In genomic region chr2:119411016-119411415, GRCm38 (mm10) we compare ENCODE assay signal across 19 mouse cellular contexts. TPM values are rescaled to one million over a fixed set of nuclear protein-coding genes. Genes with fewer than 3 reads are reported as not detected.
DNase-seq lines count a peak whose midpoint lies in the region; ATAC-seq and TF ChIP-seq lines count a peak whose summit lies in the region.
"Had no signal": no experiment of that assay in that cellular context is flagged by ENCODE, and none has a peak within 500 bp of the region (broad histone marks: within the 10 kb centered on the region; RNA-seq: fewer than 3 reads in every experiment).

No protein-coding gene starts in this region.

- H3K27me3 ChIP-seq in heart, embryonic 12.5 days (replicated peaks) = no peaks in the 10 kb centered on the region
- no peaks in the 10 kb centered on the region for H3K27me3 ChIP-seq in heart, embryonic 10.5 days (ENCODE audit: insufficient read depth, poor library complexity, severe bottlenecking)
- H3K27me3 ChIP-seq in heart, postnatal 0 days (ENCODE audit: control insufficient read depth, insufficient read depth, low read length) = no peaks in the 10 kb centered on the region
- H3K27me3 ChIP-seq: embryonic facial prominence, embryonic 12.5 days; forebrain, embryonic 15.5 days had no signal

- peak overlapping the region; percentile 63 for H3K27ac ChIP-seq in heart, embryonic 12.5 days (ENCODE audit: poor library complexity, severe bottlenecking)
- H3K27ac ChIP-seq in heart, embryonic 10.5 days = no peak overlapping the region
- peak overlapping the region; percentile 57; the same call in 1 of the 2 replicates for H3K27ac ChIP-seq in cortical plate, adult 2 months (ENCODE audit: insufficient read depth, low read length)
- H3K27ac ChIP-seq in heart, postnatal 0 days (ENCODE audit: low read depth) = peak overlapping the region; percentile 47
- H3K27ac ChIP-seq: embryonic facial prominence, embryonic 12.5 days; forebrain, embryonic 15.5 days; hindbrain, embryonic 14.5 days; midbrain, embryonic 10.5 days had no signal

- 64% methylated on average over 5 of the region's 5 CpGs for WGBS in heart, embryonic 12.5 days
- 70% methylated on average over 5 of the region's 5 CpGs for WGBS in heart, embryonic 10.5 days
- WGBS in heart, postnatal 0 days = 72% methylated on average over 5 of the region's 5 CpGs

- peaks cover 6% of the 10 kb centered on the region; the same call in 1 of the 2 replicates for H3K4me1 ChIP-seq in heart, embryonic 12.5 days (replicated peaks)
- H3K4me1 ChIP-seq in heart, embryonic 10.5 days = 0 out of 2 replicates have a peak, but pooled peaks cover 3% of the 10 kb centered on the region
- H3K4me1 ChIP-seq in cortical plate, adult 2 months (ENCODE audit: control insufficient read depth, insufficient read depth, low read length) = peaks cover 3% of the 10 kb centered on the region; the same call in 1 of the 2 replicates
- no peaks in the 10 kb centered on the region for H3K4me1 ChIP-seq in heart, postnatal 0 days (ENCODE audit: control insufficient read depth, insufficient read depth)
- H3K4me1 ChIP-seq: embryonic facial prominence, embryonic 12.5 days; forebrain, embryonic 15.5 days; midbrain, embryonic 10.5 days had no signal

- H3K36me3 ChIP-seq in heart, embryonic 12.5 days = peaks cover 69% of the 10 kb centered on the region
- H3K36me3 ChIP-seq in heart, embryonic 10.5 days = peaks cover 74% of the 10 kb centered on the region
- peaks cover 74% of the 10 kb centered on the region for H3K36me3 ChIP-seq in heart, postnatal 0 days (replicated peaks; ENCODE audit: control insufficient read depth, insufficient read depth, low read length)

- H3K9me3 ChIP-seq in heart, embryonic 12.5 days (replicated peaks) = no peaks in the 10 kb centered on the region
- no peaks in the 10 kb centered on the region for H3K9me3 ChIP-seq in heart, embryonic 10.5 days
- H3K9me3 ChIP-seq in heart, postnatal 0 days (replicated peaks; ENCODE audit: control insufficient read depth, low read length) = no peaks in the 10 kb centered on the region
- H3K9me3 ChIP-seq: embryonic facial prominence, embryonic 12.5 days; forebrain, embryonic 15.5 days; midbrain, embryonic 10.5 days had no signal

- TF ChIP-seq POLR2A in cortical plate, adult 2 months (IDR thresholded peaks at IDR 0.05; ENCODE audit: extremely low read depth, insufficient read depth, low read length) = no peak

- TF ChIP-seq CTCF in cortical plate, adult 2 months (IDR thresholded peaks at IDR 0.05; ENCODE audit: extremely low read depth, insufficient read depth, low read length) = no peak
- TF ChIP-seq CTCF in heart, postnatal 0 days (IDR thresholded peaks at IDR 0.05; ENCODE audit: low read depth) = no peak

- H3K4me3 ChIP-seq in heart, embryonic 12.5 days = no peak overlapping the region
- no peak overlapping the region for H3K4me3 ChIP-seq in heart, embryonic 10.5 days
- no peak overlapping the region for H3K4me3 ChIP-seq in cortical plate, adult 2 months (ENCODE audit: insufficient read depth, low read length)
- H3K4me3 ChIP-seq in heart, postnatal 0 days (ENCODE audit: low read depth, low read length) = no peak overlapping the region
- H3K4me3 ChIP-seq: embryonic facial prominence, embryonic 12.5 days; forebrain, embryonic 15.5 days; midbrain, embryonic 10.5 days had no signal

- H3K4me2 ChIP-seq in heart, embryonic 12.5 days = no peak overlapping the region
- no peak overlapping the region for H3K4me2 ChIP-seq in heart, postnatal 0 days (ENCODE audit: low read depth, low read length)
- H3K4me2 ChIP-seq: embryonic facial prominence, embryonic 12.5 days; forebrain, embryonic 15.5 days; hindbrain, embryonic 14.5 days had no signal

- no peak for TF ChIP-seq EP300 in heart, postnatal 0 days (IDR thresholded peaks at IDR 0.05; ENCODE audit: low read depth)

- no peak for ATAC-seq in heart, embryonic 12.5 days (ENCODE audit: insufficient number of reproducible peaks, low FRiP score)
- no peak for ATAC-seq in heart, postnatal 0 days (ENCODE audit: insufficient read depth, low read depth)
- ATAC-seq in granulocyte monocyte progenitor cell, adult 5-6 weeks (replicated peaks; ENCODE audit: poor library complexity, severe bottlenecking) = no peak
- ATAC-seq: forebrain, embryonic 15.5 days; intestine, postnatal 0 days; liver, postnatal 0 days had no signal

- no peak for DNase-seq in heart, embryonic 10.5 days (ENCODE audit: low spot score)
- DNase-seq in kidney, postnatal 36 days = peak; percentile 3 to 24
- DNase-seq in kidney, adult 11 months = no peak
- no peak for DNase-seq in heart, postnatal 0 days (ENCODE audit: low spot score)
- no peak for DNase-seq in ovary, postnatal 14 days (ENCODE audit: low spot score)
- DNase-seq: adrenal gland, postnatal 10 days; cerebellum, adult 18-20 months; layer of hippocampus, adult 9-11 months; liver, postnatal 0 days; spleen, adult 18-20 months; thymus, postnatal 14 days had no signal

- H3K9ac ChIP-seq in heart, embryonic 12.5 days = no peak overlapping the region
- no peak overlapping the region for H3K9ac ChIP-seq in heart, postnatal 0 days (replicated peaks; ENCODE audit: low read depth, low read length)
- H3K9ac ChIP-seq: embryonic facial prominence, embryonic 12.5 days; forebrain, embryonic 15.5 days; hindbrain, embryonic 14.5 days; liver, postnatal 0 days had no signal

RNA-seq across cellular contexts. Expression of gene Chac1, which starts 60.0 kb away (rescaled TPM):
- polyA plus RNA-seq in heart, embryonic 12.5 days (2016; fragmentation: Nextera tagmentation; extraction: Ambion mirVana) = 0.12 and 0.31 TPM in 2 replicates
- polyA plus RNA-seq in heart, embryonic 10.5 days (2016; fragmentation: Nextera tagmentation; extraction: Ambion mirVana) = 0.55 and 0.69 TPM in 2 replicates
- polyA plus RNA-seq in cortical plate, adult 2 months (2012; rRNA removed) = 7.9 and 8.3 TPM in 2 replicates
- total RNA-seq in heart, postnatal 0 days (2014; rRNA removed; ENCODE audit: low replicate concordance) = 0.11 and 0.27 TPM in 2 replicates
- polyA plus RNA-seq in heart, postnatal 0 days (2015; fragmentation: Nextera tagmentation; extraction: Ambion mirVana) = 0.30 and 0.52 TPM in 2 replicates
- total RNA-seq in granulocyte monocyte progenitor cell, adult 5-6 weeks (2014; fragmentation: Nextera tagmentation) = not detected in 2 replicates
- not detected in 2 replicates for total RNA-seq in granulocyte monocyte progenitor cell, adult 5-6 weeks (2017)

Comparison
In these comparisons a context has a peak if more than half of its experiments do, and no peak if none do; other contexts are left out.
1. DNase-seq: peak in kidney, postnatal 36 days (2 of 2); none in heart, embryonic 10.5 days (single experiment), kidney, adult 11 months (single experiment), heart, postnatal 0 days (single experiment) and ovary, postnatal 14 days (single experiment).